Mouse (Mus musculus) liver, postnatal 0 days (tissue): ENCODE data around the gene Cebpe. TPM values are rescaled to one million over a fixed set of nuclear protein-coding genes. Genes with fewer than 3 reads are reported as not detected.
A peak's percentile ranks its signal among the peaks of the same experiment; 100 is the strongest.

Source experiments
- ATAC-seq: fragments of 200-750 bp; cut with Nextera tagmentation; 2 replicates; pipeline ENCODE4 v1.8.0; 2017; ENCODE audit warnings: mild to moderate bottlenecking, moderate library complexity
- DNase-seq: peaks from one replicate; pipeline ENCODE4 v3.0.0-alpha.2; 2016
- H3K27ac ChIP-seq: fragments of 300-500 bp; sonication (generic); 2 replicates; pipeline ENCODE4 v1.5.1; 2014; ENCODE audit warnings: antibody characterized with exemption, moderate library complexity, mild to moderate bottlenecking, low read depth
- H3K27me3 ChIP-seq: fragments of 300-500 bp; sonication (generic); 2 replicates; pipeline ENCODE4 v1.6.1; 2014; ENCODE audit warnings: low read length, control low read depth, mixed read lengths; ENCODE audit not compliant: insufficient read depth
- H3K36me3 ChIP-seq: fragments of 300-500 bp; sonication (generic); replicated peaks from 2 replicates; pipeline ENCODE4 v1.6.1; 2014; ENCODE audit warnings: mild to moderate bottlenecking, control low read depth, low read length, moderate library complexity, mixed read lengths; ENCODE audit not compliant: insufficient read depth
- H3K4me1 ChIP-seq: fragments of 300-500 bp; sonication (generic); 2 replicates; pipeline ENCODE4 v1.6.1; 2014; ENCODE audit warnings: antibody characterized with exemption, mild to moderate bottlenecking, control low read depth; ENCODE audit not compliant: insufficient read depth
- H3K4me2 ChIP-seq: fragments of 300-500 bp; sonication (generic); 2 replicates; pipeline ENCODE4 v1.6.1; 2014; ENCODE audit warnings: low read depth, mild to moderate bottlenecking, low read length, moderate library complexity, mixed read lengths
- H3K4me3 ChIP-seq: fragments of 300-500 bp; sonication (generic); 2 replicates; pipeline ENCODE4 v1.5.1; 2014; ENCODE audit warnings: low read depth, low read length
- H3K9ac ChIP-seq: fragments of 300-500 bp; sonication (generic); replicated peaks from 2 replicates; pipeline ENCODE4 v1.6.1; 2014; ENCODE audit warnings: mild to moderate bottlenecking, moderate library complexity
- H3K9me3 ChIP-seq: fragments of 300-500 bp; sonication (generic); 2 replicates; pipeline ENCODE4 v1.6.1; 2016; ENCODE audit warnings: mild to moderate bottlenecking, control low read depth, low read length, mixed read lengths
- CTCF ChIP-seq: sonication (generic); IDR thresholded peaks from 2 replicates; pipeline ENCODE4 v1.5.1; 2016; ENCODE audit warnings: antibody characterized with exemption, low read depth
- EP300 ChIP-seq: IDR thresholded peaks from 2 replicates; pipeline ENCODE4 v1.6.1; 2016; ENCODE audit warnings: antibody characterized with exemption, low read depth, mild to moderate bottlenecking
- WGBS: fragments of 180-500 bp; shearing (Covaris S2); extraction: QIAGEN DNeasy Blood & Tissue Kit; methylation state at CpG from one replicate; pipeline ENCODE4 v1.1.7; 2014; ENCODE audit not compliant: insufficient replicate concordance; 5-methylcytosine and 5-hydroxymethylcytosine counted together
- polyA plus RNA-seq: library from polyadenylated mRNA; unstranded; fragments of >200 nt; fragmentation: Nextera tagmentation; extraction: Ambion mirVana; gene quantifications from 2 replicates; pipeline ENCODE4 v1.2.1, GENCODE M21; 2015

The Cebpe gene
- polyA plus RNA-seq, 1 experiment from 2014 or later = 13.7 TPM

DNA sequence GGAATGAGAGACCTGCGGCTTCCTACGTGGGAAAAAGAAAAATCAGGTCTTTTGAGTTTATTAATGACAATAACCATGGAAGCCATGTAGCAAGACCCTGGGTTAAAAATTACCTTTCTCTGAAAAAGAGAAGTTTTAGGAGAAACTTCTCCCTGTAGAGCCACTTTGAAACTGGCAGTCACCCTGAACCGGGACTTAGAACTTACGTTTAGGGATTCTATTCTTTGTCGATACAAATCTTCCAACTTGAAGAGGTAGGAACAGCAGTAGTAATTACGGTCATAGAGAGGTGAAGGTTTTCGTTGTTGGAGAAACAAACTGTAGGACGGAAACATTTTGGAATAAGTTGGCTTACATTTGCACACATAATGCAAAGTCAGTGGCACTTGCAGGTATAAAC is 24.7 kb downstream of the Cebpe start:
- WGBS = 4% methylated on average over 8 of the region's 8 CpGs
- Histone ChIP-seq H3K36me3 (peaks cover 30% of the 10 kb centered on the region), H3K9me3 (no peaks in the 10 kb centered on the region), H3K4me2 (peak overlapping the region; percentile 82), H3K27me3 (no peaks in the 10 kb centered on the region), H3K4me3 (peak overlapping the region; percentile 87), H3K4me1 (peaks cover 14% of the 10 kb centered on the region), H3K27ac (peak overlapping the region; percentile 99), H3K9ac (peak overlapping the region; percentile 98)
- ATAC-seq (no peak), DNase-seq (no peak)
- TF ChIP-seq EP300 (no peak), CTCF (no peak)

DNA sequence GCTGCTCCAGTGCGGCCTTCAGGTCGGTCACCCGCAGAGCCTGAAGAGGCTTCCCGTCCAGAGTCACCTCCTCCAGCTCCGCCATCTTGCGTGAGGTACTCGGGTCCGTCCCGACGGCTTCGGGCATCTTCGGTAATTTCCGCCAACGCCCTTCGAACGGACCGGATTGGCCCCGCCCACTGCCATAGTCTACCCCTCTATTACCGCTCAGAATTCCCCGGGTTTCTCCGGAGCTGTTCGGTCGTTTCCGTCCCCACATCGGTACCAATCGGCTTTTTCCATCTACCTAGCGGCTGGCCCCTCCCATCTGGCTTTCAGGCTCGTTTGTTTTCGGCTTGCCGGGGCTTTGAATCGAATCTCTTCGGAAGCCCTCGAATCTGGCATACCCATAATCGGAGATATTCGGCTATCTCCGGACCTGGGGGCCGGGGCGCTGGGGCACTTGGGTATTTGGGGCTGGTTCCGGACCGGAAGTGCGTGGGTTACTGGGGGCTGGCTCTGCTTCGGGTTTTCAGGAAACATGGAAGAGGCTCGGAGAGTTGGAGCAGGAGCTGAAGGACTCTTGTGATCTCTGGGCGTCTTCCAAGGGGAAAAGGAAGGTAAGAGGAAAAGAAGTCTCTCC is 25.3 kb downstream of the Cebpe start, which contains the start of gene Acin1:
Gene Acin1 (minus strand): TSS at position 410 of the 622 bp plus-strand sequence.
- ATAC-seq = peak; percentile 90
- WGBS = under 1% methylated on average over 44 of the region's 44 CpGs

GRCm38 (mm10) chr14:54686063-54686521 is 25.9 kb downstream of the Cebpe start, which contains the start of gene 1700123O20Rik:
TSS of gene 1700123O20Rik (plus strand) at chr14:54686216.
- Histone ChIP-seq H3K9me3 (no peaks in the 10 kb centered on the region), H3K27me3 (no peaks in the 10 kb centered on the region), H3K9ac (peak within 1 kb of the TSS; percentile 98), H3K36me3 (peaks cover 30% of the 10 kb centered on the region), H3K4me1 (peaks cover 14% of the 10 kb centered on the region), H3K27ac (peak within 1 kb of the TSS; percentile 99), H3K4me2 (peak within 1 kb of the TSS; percentile 82), H3K4me3 (peak within 1 kb of the TSS; percentile 87)
- peak; percentile 80 for ATAC-seq
- TF ChIP-seq CTCF = peak; percentile 56
- no peak for TF ChIP-seq EP300
- DNase-seq = peak; percentile 90
- WGBS = under 1% methylated on average over 41 of the region's 41 CpGs

More for the DNA sequence above, 25.3 kb downstream of the Cebpe start, which contains the start of gene Acin1:
- peak within 1 kb of the TSS; percentile 82 for H3K4me2 ChIP-seq
- TF ChIP-seq EP300 (no peak), CTCF (no peak)
- H3K9me3 ChIP-seq = no peaks in the 10 kb centered on the region
- peak within 1 kb of the TSS; percentile 99 for H3K27ac ChIP-seq
- peaks cover 14% of the 10 kb centered on the region for H3K4me1 ChIP-seq
- H3K4me3 ChIP-seq = peak within 1 kb of the TSS; percentile 87
- peaks cover 30% of the 10 kb centered on the region for H3K36me3 ChIP-seq
- no peaks in the 10 kb centered on the region for H3K27me3 ChIP-seq
- H3K9ac ChIP-seq = peak within 1 kb of the TSS; percentile 98
- DNase-seq = peak; percentile 99

- Histone ChIP-seq H3K9ac (peak overlapping the region; percentile 98), H3K4me1 (peaks cover 14% of the 10 kb centered on the region), H3K9me3 (no peaks in the 10 kb centered on the region), H3K4me2 (peak overlapping the region; percentile 82), H3K36me3 (peaks cover 24% of the 10 kb centered on the region), H3K27ac (peak overlapping the region; percentile 99), H3K27me3 (no peaks in the 10 kb centered on the region), H3K4me3 (peak overlapping the region; percentile 87)
- DNase-seq = no peak
- ATAC-seq = no peak
- WGBS = 2% methylated on average over 8 of the region's 8 CpGs
- TF ChIP-seq EP300 = no peak
- TF ChIP-seq CTCF = no peak
These were observed 26.5 kb downstream of the Cebpe start for GRCm38 (mm10) chr14:54685471-54685870.

DNA sequence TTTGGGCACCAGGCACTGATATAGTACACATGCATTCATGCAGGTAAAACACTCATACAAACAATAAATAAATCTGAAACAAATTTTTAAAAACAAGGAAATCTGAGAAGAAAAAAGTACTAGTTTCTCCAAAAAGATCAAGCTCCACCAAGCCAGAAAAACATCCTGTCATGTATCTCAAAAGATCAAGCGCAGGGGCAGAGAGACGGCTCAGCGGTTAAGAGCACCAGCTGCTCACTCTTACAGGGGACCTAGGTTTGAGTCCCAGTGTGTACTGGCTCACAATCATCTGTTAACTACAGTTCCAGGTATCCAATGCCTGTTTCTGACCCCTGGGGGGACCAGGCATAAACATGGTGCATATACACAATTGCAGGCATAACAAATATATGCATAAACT is 29.6 kb downstream of the Cebpe start:
- no peak overlapping the region for H3K9ac ChIP-seq
- ATAC-seq (no peak), DNase-seq (no peak)
- no peak for TF ChIP-seq CTCF
- no peak for TF ChIP-seq EP300
- no peak overlapping the region for H3K4me3 ChIP-seq
- no peaks in the 10 kb centered on the region for H3K27me3 ChIP-seq
- no peak overlapping the region for H3K27ac ChIP-seq
- no peak overlapping the region for H3K4me2 ChIP-seq
- H3K9me3 ChIP-seq = no peaks in the 10 kb centered on the region
- peaks cover 28% of the 10 kb centered on the region for H3K36me3 ChIP-seq
- WGBS = 79% methylated on average over 3 of the region's 3 CpGs
- peaks cover 5% of the 10 kb centered on the region; the same call in 1 of the 2 replicates for H3K4me1 ChIP-seq

GRCm38 (mm10) chr14:54678657-54679304 is 33.2 kb downstream of the Cebpe start:
- Histone ChIP-seq H3K4me2 (no peak overlapping the region), H3K9me3 (no peaks in the 10 kb centered on the region), H3K4me3 (no peak overlapping the region), H3K9ac (no peak overlapping the region), H3K4me1 (peaks cover 4% of the 10 kb centered on the region; the same call in 1 of the 2 replicates), H3K36me3 (peaks cover 59% of the 10 kb centered on the region), H3K27me3 (no peaks in the 10 kb centered on the region), H3K27ac (0 out of 2 replicates have a peak overlapping the region, but pooled peaks have one; percentile 9)
- no peak for TF ChIP-seq CTCF
- TF ChIP-seq EP300 = no peak
- DNase-seq (peak; percentile 31), ATAC-seq (peak; percentile 77)
- WGBS = 69% methylated on average over 16 of the region's 16 CpGs
